Mouse (Mus musculus) limb, embryonic 12.5 days (tissue): ENCODE measurements at regions not wholly inside any gene's neighbourhood (a gene's known extent, or its start where the extent isn't known, plus 50 kb on each side); places are given as distances from the start of the nearest gene placed in this dataset.

ENCODE experiments used
- ATAC-seq: fragments of 200-750 bp; cut with Nextera tagmentation; 2 replicates; pipeline ENCODE4 v1.8.0; 2017; ENCODE audit warnings: low read depth, moderate TSS enrichment; ENCODE audit not compliant: insufficient number of reproducible peaks, insufficient read depth, low FRiP score, low TSS enrichment
- H3K27ac ChIP-seq: fragments of 300-500 bp; sonication (generic); 2 replicates; pipeline ENCODE4 v1.5.1; 2016; ENCODE audit warnings: mild to moderate bottlenecking, moderate library complexity
- H3K27me3 ChIP-seq: fragments of 300-500 bp; sonication (generic); 2 replicates; pipeline ENCODE4 v1.6.1; 2016; ENCODE audit warnings: mild to moderate bottlenecking, moderate library complexity
- H3K36me3 ChIP-seq: fragments of 300-500 bp; sonication (generic); 2 replicates; pipeline ENCODE4 v1.6.1; 2016; ENCODE audit warnings: mild to moderate bottlenecking, moderate library complexity
- H3K4me1 ChIP-seq: fragments of 300-500 bp; sonication (generic); replicated peaks from 2 replicates; pipeline ENCODE4 v1.6.1; 2016
- H3K4me2 ChIP-seq: fragments of 300-500 bp; sonication (generic); 2 replicates; pipeline ENCODE4 v1.6.1; 2016; ENCODE audit warnings: mild to moderate bottlenecking, moderate library complexity
- H3K4me3 ChIP-seq: fragments of 300-500 bp; sonication (generic); replicated peaks from 2 replicates; pipeline ENCODE4 v1.5.1; 2016; ENCODE audit warnings: mild to moderate bottlenecking
- H3K9ac ChIP-seq: fragments of 300-500 bp; sonication (generic); replicated peaks from 2 replicates; pipeline ENCODE4 v1.6.1; 2016; ENCODE audit warnings: mild to moderate bottlenecking, moderate library complexity
- H3K9me3 ChIP-seq: fragments of 300-500 bp; sonication (generic); 2 replicates; pipeline ENCODE4 v1.6.1; 2016; ENCODE audit warnings: mild to moderate bottlenecking, moderate library complexity
- WGBS: fragments of 180-500 bp; shearing (Covaris S2); methylation state at CpG from one replicate; pipeline ENCODE4 v1.1.7; 2016; 5-methylcytosine and 5-hydroxymethylcytosine counted together

DNA sequence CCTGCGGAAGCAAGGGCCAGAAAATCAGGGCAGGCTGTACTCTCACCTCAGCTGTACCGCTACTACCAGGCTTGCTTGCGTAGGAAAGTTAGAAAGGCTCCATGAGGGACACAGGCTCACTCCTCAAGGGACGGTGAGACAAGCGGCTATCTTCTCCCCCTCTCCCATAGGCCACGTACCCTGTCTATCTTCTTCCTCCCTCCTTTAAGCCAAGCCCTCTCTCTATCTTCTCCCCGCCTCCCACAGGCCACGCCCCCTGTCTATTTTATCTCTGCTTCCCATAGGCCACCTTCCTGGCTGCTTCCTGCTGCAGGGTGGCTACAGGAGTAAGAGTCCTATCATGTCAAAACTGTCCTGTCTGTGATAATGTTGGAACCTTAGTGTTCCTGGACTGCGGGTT lies 409.1 kb upstream of the Kcnab2 start:
- Histone ChIP-seq H3K4me1 (no peaks in the 10 kb centered on the region), H3K27me3 (no peaks in the 10 kb centered on the region; the same call in 1 of the 2 replicates), H3K4me2 (no peak overlapping the region), H3K4me3 (no peak overlapping the region), H3K9me3 (no peaks in the 10 kb centered on the region; the same call in 1 of the 2 replicates), H3K36me3 (no peaks in the 10 kb centered on the region), H3K9ac (no peak overlapping the region), H3K27ac (no peak overlapping the region)
- 71% methylated on average over 9 of the region's 9 CpGs for WGBS
- no peak; the same call in 1 of the 2 replicates for ATAC-seq

DNA sequence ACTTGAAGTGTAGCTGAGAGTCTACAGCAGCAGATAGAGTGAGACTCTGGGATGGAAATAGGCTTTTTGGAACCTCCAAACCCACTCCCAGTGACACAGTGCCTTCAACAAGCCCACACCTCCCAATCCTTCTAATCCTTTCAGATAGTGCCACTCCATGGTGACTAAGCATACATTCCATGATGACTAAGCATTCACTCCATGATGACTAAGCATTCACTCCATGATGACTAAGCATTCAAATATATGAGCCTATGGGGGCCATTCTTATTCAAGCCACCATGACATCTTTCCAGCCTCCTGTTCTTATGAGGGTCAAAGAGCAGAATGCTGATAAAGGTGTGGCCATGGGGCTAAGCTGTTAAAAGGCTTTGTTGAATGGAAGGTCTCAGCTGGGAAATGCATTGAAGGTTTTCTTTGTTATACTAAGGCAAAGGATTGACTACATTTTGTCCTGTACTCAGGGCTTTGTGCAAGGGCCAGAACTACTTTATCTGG lies 403.8 kb upstream of the Kcnab2 start:
- H3K4me1 ChIP-seq = no peaks in the 10 kb centered on the region
- H3K36me3 ChIP-seq = no peaks in the 10 kb centered on the region
- no peaks in the 10 kb centered on the region; the same call in 1 of the 2 replicates for H3K27me3 ChIP-seq
- ATAC-seq = no peak
- no peak overlapping the region for H3K27ac ChIP-seq
- H3K4me2 ChIP-seq = no peak overlapping the region
- H3K9ac ChIP-seq = no peak overlapping the region
- no peak overlapping the region for H3K4me3 ChIP-seq
- peaks cover 4% of the 10 kb centered on the region; the same call in 1 of the 2 replicates for H3K9me3 ChIP-seq

- WGBS = 92% methylated on average over 2 of the region's 2 CpGs
- H3K9me3 ChIP-seq = peaks cover 4% of the 10 kb centered on the region; the same call in 1 of the 2 replicates
These were observed 402.7 kb upstream of the Kcnab2 start for GRCm38 (mm10) chr4:152880368-152880767.

GRCm38 (mm10) chr4:152878941-152879340 lies 401.3 kb upstream of the Kcnab2 start:
- Histone ChIP-seq H3K9ac (no peak overlapping the region), H3K4me3 (no peak overlapping the region), H3K4me2 (no peak overlapping the region), H3K27ac (no peak overlapping the region), H3K36me3 (no peaks in the 10 kb centered on the region), H3K4me1 (no peaks in the 10 kb centered on the region), H3K27me3 (no peaks in the 10 kb centered on the region), H3K9me3 (peaks cover 4% of the 10 kb centered on the region; the same call in 1 of the 2 replicates)
- WGBS = 72% methylated on average over 14 of the region's 14 CpGs
- ATAC-seq = no peak

More at GRCm38 (mm10) chr4:152880368-152880767, 402.7 kb upstream of the Kcnab2 start:
- Histone ChIP-seq H3K36me3 (no peaks in the 10 kb centered on the region), H3K27me3 (no peaks in the 10 kb centered on the region), H3K27ac (no peak overlapping the region), H3K4me3 (no peak overlapping the region), H3K9ac (no peak overlapping the region), H3K4me1 (no peaks in the 10 kb centered on the region), H3K4me2 (no peak overlapping the region)
- ATAC-seq = no peak

GRCm38 (mm10) chr4:152878401-152878800 lies 400.7 kb upstream of the Kcnab2 start:
- 86% methylated on average over 3 of the region's 3 CpGs for WGBS
- Histone ChIP-seq H3K9me3 (peaks cover 4% of the 10 kb centered on the region; the same call in 1 of the 2 replicates), H3K27ac (no peak overlapping the region), H3K4me2 (no peak overlapping the region), H3K4me1 (no peaks in the 10 kb centered on the region), H3K36me3 (no peaks in the 10 kb centered on the region), H3K27me3 (no peaks in the 10 kb centered on the region), H3K4me3 (no peak overlapping the region), H3K9ac (no peak overlapping the region)
- ATAC-seq = no peak

- ATAC-seq = no peak
- Histone ChIP-seq H3K4me2 (no peak overlapping the region), H3K9me3 (no peaks in the 10 kb centered on the region), H3K27me3 (no peaks in the 10 kb centered on the region), H3K4me3 (no peak overlapping the region), H3K4me1 (no peaks in the 10 kb centered on the region), H3K27ac (no peak overlapping the region), H3K36me3 (no peaks in the 10 kb centered on the region), H3K9ac (no peak overlapping the region)
- 81% methylated on average over 5 of the region's 5 CpGs for WGBS
These were observed 392.4 kb upstream of the Kcnab2 start for GRCm38 (mm10) chr4:152870046-152870445.

DNA sequence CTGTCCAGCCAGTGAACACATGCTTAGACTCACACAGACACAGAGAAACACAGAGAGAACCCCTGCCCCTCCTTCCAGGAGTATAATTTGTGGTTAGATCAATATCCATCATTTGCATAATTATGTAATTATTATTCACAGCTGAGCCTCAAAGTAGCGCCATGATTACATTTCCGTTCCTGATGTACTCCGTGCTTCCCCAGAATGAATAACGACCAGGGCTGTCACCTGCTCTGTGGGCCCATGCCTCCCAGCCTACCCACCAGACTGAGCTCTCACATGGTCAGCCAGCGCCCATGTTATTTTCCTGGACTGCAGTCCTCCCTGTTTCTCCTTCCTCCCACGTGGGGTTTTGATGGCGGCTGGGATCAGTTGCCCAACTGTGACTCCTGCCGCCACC lies 388.2 kb upstream of the Kcnab2 start:
- no peaks in the 10 kb centered on the region for H3K27me3 ChIP-seq
- ATAC-seq = no peak
- H3K9me3 ChIP-seq = no peaks in the 10 kb centered on the region
- H3K4me2 ChIP-seq = no peak overlapping the region
- H3K4me3 ChIP-seq = no peak overlapping the region
- 88% methylated on average over 8 of the region's 8 CpGs for WGBS
- no peaks in the 10 kb centered on the region for H3K4me1 ChIP-seq
- H3K36me3 ChIP-seq = no peaks in the 10 kb centered on the region
- H3K9ac ChIP-seq = no peak overlapping the region
- no peak overlapping the region for H3K27ac ChIP-seq

GRCm38 (mm10) chr4:152862818-152863614 lies 385.3 kb upstream of the Kcnab2 start:
- no peaks in the 10 kb centered on the region for H3K36me3 ChIP-seq
- 61% methylated on average over 11 of the region's 11 CpGs for WGBS
- H3K4me1 ChIP-seq = no peaks in the 10 kb centered on the region
- H3K9ac ChIP-seq = no peak overlapping the region
- no peaks in the 10 kb centered on the region for H3K27me3 ChIP-seq
- no peak for ATAC-seq
- no peaks in the 10 kb centered on the region for H3K9me3 ChIP-seq
- no peak overlapping the region for H3K4me2 ChIP-seq
- H3K4me3 ChIP-seq = no peak overlapping the region
- H3K27ac ChIP-seq = no peak overlapping the region

DNA sequence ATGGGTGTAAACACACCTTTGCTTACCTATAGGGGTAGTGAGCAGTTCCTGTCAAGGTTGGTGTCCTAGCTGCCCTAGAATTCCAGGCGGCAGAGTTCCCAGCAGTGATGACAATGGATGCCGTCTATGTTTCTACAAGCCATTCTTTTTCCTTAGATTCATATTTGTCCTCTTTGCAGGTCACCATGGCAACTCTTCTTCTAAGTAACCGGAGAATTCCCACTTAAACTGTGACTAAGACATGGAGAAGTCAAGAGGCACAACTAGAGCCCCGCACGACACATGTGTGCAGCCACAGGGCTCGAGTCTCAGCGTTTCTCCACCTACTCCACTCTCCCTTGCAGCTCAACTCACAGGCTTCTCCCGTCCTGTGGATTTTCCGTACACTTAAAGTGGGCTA lies 381.5 kb upstream of the Kcnab2 start:
- H3K9me3 ChIP-seq = no peaks in the 10 kb centered on the region
- H3K4me1 ChIP-seq = no peaks in the 10 kb centered on the region
- no peaks in the 10 kb centered on the region for H3K36me3 ChIP-seq
- no peak for ATAC-seq
- H3K4me2 ChIP-seq = no peak overlapping the region
- no peaks in the 10 kb centered on the region for H3K27me3 ChIP-seq
- no peak overlapping the region for H3K9ac ChIP-seq
- WGBS = 76% methylated on average over 9 of the region's 9 CpGs
- no peak overlapping the region for H3K4me3 ChIP-seq
- no peak overlapping the region for H3K27ac ChIP-seq

DNA sequence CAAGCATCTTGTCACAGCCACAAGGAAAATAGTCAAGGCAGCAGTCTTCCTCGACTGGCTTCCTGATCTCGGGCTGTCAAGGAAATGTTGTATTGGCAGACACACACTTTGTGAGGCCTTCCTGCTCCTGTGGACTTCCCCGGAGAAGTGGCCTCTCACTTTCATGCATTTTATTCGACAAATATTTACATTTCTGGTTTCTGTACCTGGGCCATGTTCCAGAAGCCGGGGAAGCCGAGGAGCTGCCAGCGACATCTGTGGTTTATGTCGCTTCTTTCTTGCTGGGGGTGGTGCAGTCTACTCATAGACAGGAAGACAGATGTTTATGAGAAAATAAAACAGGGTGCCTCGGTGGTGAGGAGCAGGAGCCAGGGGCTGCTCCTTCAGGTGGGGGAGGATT lies 372.5 kb upstream of the Kcnab2 start:
- no peak overlapping the region for H3K9ac ChIP-seq
- no peak overlapping the region for H3K4me3 ChIP-seq
- WGBS = 63% methylated on average over 9 of the region's 9 CpGs
- no peak overlapping the region for H3K4me2 ChIP-seq
- ATAC-seq = no peak
- H3K9me3 ChIP-seq = no peaks in the 10 kb centered on the region
- no peaks in the 10 kb centered on the region for H3K27me3 ChIP-seq
- H3K27ac ChIP-seq = no peak overlapping the region
- H3K36me3 ChIP-seq = no peaks in the 10 kb centered on the region
- H3K4me1 ChIP-seq = no peaks in the 10 kb centered on the region

DNA sequence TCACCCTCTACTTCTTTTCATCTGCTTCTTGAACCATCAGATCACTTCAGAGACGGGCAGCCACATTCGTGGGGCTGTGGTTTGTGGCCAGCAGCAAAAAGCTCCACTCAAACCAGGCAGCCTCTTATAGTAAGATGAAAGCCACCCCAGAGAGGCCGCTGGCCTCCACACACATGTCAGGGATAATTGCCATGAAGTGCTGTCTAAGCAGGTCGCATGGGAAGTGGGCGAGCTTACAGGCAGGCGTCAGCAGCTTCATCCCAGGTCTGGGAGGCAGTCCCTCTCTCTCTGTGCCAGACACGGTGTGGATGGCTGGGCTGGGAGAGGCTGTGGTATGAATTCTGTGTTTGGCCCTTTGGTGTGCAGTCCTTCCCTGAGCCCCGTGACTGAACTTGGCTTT lies 358.4 kb upstream of the Kcnab2 start:
- no peaks in the 10 kb centered on the region for H3K36me3 ChIP-seq
- no peak for ATAC-seq
- WGBS = 42% methylated on average over 8 of the region's 8 CpGs
- H3K9ac ChIP-seq = no peak overlapping the region
- H3K4me3 ChIP-seq = no peak overlapping the region
- no peak overlapping the region for H3K4me2 ChIP-seq
- peaks cover 13% of the 10 kb centered on the region for H3K27me3 ChIP-seq
- H3K4me1 ChIP-seq = no peaks in the 10 kb centered on the region
- H3K9me3 ChIP-seq = 0 out of 2 replicates have a peak, but pooled peaks cover 3% of the 10 kb centered on the region
- no peak overlapping the region for H3K27ac ChIP-seq
